Mouse (Mus musculus): ENCODE results near the gene Th. TPM values are rescaled to one million over a fixed set of nuclear protein-coding genes. Genes with fewer than 3 reads are reported as not detected.

Gene Th
- not detected for polyA plus RNA-seq (2017; shearing (Covaris generic))

GRCm38 (mm10) chr7:142931028-142931427 lies at the start of gene Th:
Gene Th, minus strand, starts transcription at chr7:142931128.

GRCm38 (mm10) chr7:142968809-142969511 lies 38.0 kb upstream of the Th start, which contains the start of gene Ascl2:
Gene Ascl2, minus strand, starts transcription at chr7:142969264.

Other genes with a start within 250 kb of the Th start
- gene Ins2, start 187.7 kb downstream of the Th start, polyA plus RNA-seq (2017; shearing (Covaris generic)): 0.39 TPM
- 0.43 TPM for gene Ascl2, start 38.1 kb upstream of the Th start, polyA plus RNA-seq (2017; shearing (Covaris generic))
- 621 TPM for gene Tspan32, start 73.9 kb upstream of the Th start, polyA plus RNA-seq (2017; shearing (Covaris generic))
- gene Cd81, start 121.6 kb upstream of the Th start, polyA plus RNA-seq (2017; shearing (Covaris generic)): 165 TPM
- gene Tssc4, start 138.1 kb upstream of the Th start, polyA plus RNA-seq (2017; shearing (Covaris generic)): 50.6 TPM
- gene Trpm5, start 163.5 kb upstream of the Th start, polyA plus RNA-seq (2017; shearing (Covaris generic)): not detected
- gene Kcnq1, start 175.2 kb upstream of the Th start, polyA plus RNA-seq (2017; shearing (Covaris generic)): not detected

Data from CD4-positive, CD25-positive, alpha-beta regulatory T cell (primary cell).